Comparison of ENCODE assay signal across 14 mouse cellular contexts in the genomic region with DNA sequence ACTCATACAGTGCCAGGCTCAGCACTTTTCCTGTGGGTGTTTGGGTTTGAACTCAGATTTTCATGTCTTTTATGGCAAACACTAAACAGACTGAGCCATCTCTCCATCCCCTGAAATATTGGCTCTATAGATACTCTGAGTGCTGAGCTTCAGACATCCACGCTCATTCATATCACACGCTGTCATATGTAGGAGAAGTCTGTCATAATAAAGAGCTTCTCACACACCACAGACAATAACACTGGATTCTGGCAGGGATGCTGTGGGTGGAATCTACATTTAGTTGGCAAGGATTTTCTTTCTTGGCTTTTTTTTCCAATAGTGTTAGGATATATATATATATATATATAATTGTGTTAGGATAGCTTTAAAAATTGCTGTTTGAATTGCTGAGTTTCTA.
"Had no signal": no experiment of that assay in that cellular context is flagged by ENCODE, and none has a peak within 500 bp of the region (broad histone marks: within the 10 kb centered on the region; RNA-seq: fewer than 3 reads in every experiment).

No protein-coding gene starts in this region.

- H3K27me3 ChIP-seq: liver, embryonic 15.5 days; megakaryocyte, embryonic 14.5 days; neural tube, embryonic 13.5 days had no signal

- H3K4me1 ChIP-seq: liver, embryonic 15.5 days; neural tube, embryonic 13.5 days had no signal

- DNase-seq: kidney, postnatal 25 days; lung, adult 2 months; lung, postnatal 14 days; retina, postnatal 1 day; thymus, postnatal 4 days had no signal

- H3K4me2 ChIP-seq: liver, embryonic 11.5 days; liver, embryonic 15.5 days; midbrain, embryonic 11.5 days; neural tube, embryonic 13.5 days had no signal

- H3K9me3 ChIP-seq: limb, embryonic 10.5 days; liver, embryonic 15.5 days; megakaryocyte, embryonic 14.5 days; neural tube, embryonic 13.5 days had no signal

- H3K27ac ChIP-seq: left cerebral cortex, adult 2 months; limb, embryonic 10.5 days; liver, embryonic 15.5 days; macrophage; neural tube, embryonic 13.5 days had no signal

- ATAC-seq: midbrain, embryonic 16.5 days had no signal

- H3K36me3 ChIP-seq: limb, embryonic 10.5 days; liver, embryonic 15.5 days; neural tube, embryonic 13.5 days had no signal

- H3K4me3 ChIP-seq: left cerebral cortex, adult 2 months; limb, embryonic 10.5 days; liver, embryonic 15.5 days; megakaryocyte, embryonic 14.5 days; neural tube, embryonic 13.5 days had no signal

- H3K9ac ChIP-seq: liver, embryonic 15.5 days; neural tube, embryonic 13.5 days had no signal
